Mouse (Mus musculus) lung, postnatal 14 days (tissue): Measurements from ENCODE around the gene Samt3.

ENCODE experiments used
- DNase-seq: peaks from one replicate; pipeline ENCODE4 v3.0.0; 2021

Gene Samt3

DNA sequence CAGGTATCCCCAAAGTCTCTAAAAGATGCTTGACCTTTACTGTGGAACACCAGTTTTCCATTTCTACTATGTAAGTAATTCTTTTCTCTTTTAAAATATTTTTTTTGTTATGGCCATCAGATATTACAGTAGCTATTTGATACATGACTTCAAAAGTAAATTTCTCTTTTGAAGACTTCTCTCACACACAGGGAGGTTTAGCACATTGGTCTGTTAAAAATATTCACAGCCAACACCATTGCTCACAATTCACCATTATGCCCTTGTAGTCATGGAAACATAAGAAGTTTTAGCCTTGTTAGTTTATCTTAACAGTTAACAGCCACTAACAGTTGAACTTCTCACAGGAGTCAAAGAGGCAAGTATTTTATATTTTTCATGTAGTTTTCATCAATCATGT, at the start of gene Samt3:
Gene Samt3 (plus strand): TSS at position 301 of the 400 bp plus-strand sequence.
- DNase-seq, result no peak

DNA sequence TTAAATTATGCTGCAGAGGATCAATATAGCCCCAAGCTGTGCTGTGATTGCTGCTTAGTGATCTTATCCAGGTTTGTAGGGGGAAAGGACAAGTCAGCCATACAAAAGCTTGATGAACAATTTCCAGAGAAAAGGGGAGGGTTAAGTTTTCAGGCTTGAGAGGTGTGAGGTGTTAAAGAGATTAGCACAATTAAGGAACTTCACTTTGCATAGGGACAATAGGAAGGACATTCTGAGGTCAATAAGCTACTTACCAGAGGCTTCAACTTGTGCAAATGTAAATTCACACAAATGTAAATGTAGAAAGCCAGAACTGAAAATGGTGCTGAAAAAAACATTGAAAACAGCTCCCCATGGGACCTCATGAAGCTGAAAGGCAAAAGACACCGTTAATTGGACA, 27.4 kb upstream of the Samt3 start:
- DNase-seq, result no peak

- DNase-seq, result no peak
Measured at GRCm38 (mm10) chrX:86088672-86089071, 44.7 kb downstream of the Samt3 start.
